ENCODE assay signal across 14 mouse cellular contexts in genomic region chr3:87833482-87833881, GRCm38 (mm10). TPM values are rescaled to one million over a fixed set of nuclear protein-coding genes. Genes with fewer than 3 reads are reported as not detected.
DNase-seq lines count a peak whose midpoint lies in the region; ATAC-seq and TF ChIP-seq lines count a peak whose summit lies in the region.
"Had no signal": no experiment of that assay in that cellular context is flagged by ENCODE, and none has a peak within 500 bp of the region (broad histone marks: within the 10 kb centered on the region; RNA-seq: fewer than 3 reads in every experiment).

No protein-coding gene starts in this region.

- no peak overlapping the region for H3K9ac ChIP-seq in heart, adult 2 months (ENCODE audit: low read depth, low read length)
- no peak overlapping the region for H3K9ac ChIP-seq in lung, postnatal 0 days (replicated peaks; ENCODE audit: low read depth)
- H3K9ac ChIP-seq: liver, embryonic 15.5 days; stomach, embryonic 15.5 days had no signal

- no peaks in the 10 kb centered on the region for H3K9me3 ChIP-seq in lung, postnatal 0 days (ENCODE audit: low read length)
- H3K9me3 ChIP-seq: liver, embryonic 15.5 days; megakaryocyte, embryonic 14.5 days; stomach, embryonic 15.5 days had no signal

- TF ChIP-seq CTCF in heart, adult 2 months (IDR thresholded peaks at IDR 0.05) = peak; percentile 29
- TF ChIP-seq CTCF in lung, postnatal 0 days (IDR thresholded peaks at IDR 0.05) = peak; percentile 29

- intact Hi-C loops in heart, adult 2 months (cut with DNase I) = no loop called here
- intact Hi-C loops in heart, postnatal 25 days (cut with DNase I) = no loop called here

- no peak for TF ChIP-seq POLR2A in heart, adult 2 months (IDR thresholded peaks at IDR 0.05; ENCODE audit: insufficient read depth, low read depth, low read length)

- TF ChIP-seq EP300 in heart, adult 2 months (IDR thresholded peaks at IDR 0.05; ENCODE audit: insufficient read depth, low read depth, low read length) = no peak
- no peak for TF ChIP-seq EP300 in lung, postnatal 0 days (IDR thresholded peaks at IDR 0.05)

- H3K4me3 ChIP-seq in heart, adult 2 months = no peak overlapping the region
- H3K4me3 ChIP-seq in lung, postnatal 0 days (ENCODE audit: low read depth, low read length) = no peak overlapping the region
- H3K4me3 ChIP-seq: liver, embryonic 15.5 days; megakaryocyte, embryonic 14.5 days; stomach, embryonic 15.5 days had no signal

- 58% methylated on average over 5 of the region's 5 CpGs for WGBS in heart, adult 2 months
- WGBS in lung, postnatal 0 days = 58% methylated on average over 5 of the region's 5 CpGs

- no peak for ATAC-seq in lung, postnatal 0 days

- H3K27me3 ChIP-seq in heart, adult 2 months (ENCODE audit: control insufficient read depth, insufficient read depth, low read length) = no peaks in the 10 kb centered on the region
- H3K27me3 ChIP-seq in lung, postnatal 0 days (replicated peaks; ENCODE audit: insufficient read depth, low read length) = no peaks in the 10 kb centered on the region
- H3K27me3 ChIP-seq: liver, embryonic 15.5 days; stomach, embryonic 15.5 days had no signal

- no peak overlapping the region for H3K27ac ChIP-seq in heart, adult 2 months
- H3K27ac ChIP-seq in lung, postnatal 0 days (ENCODE audit: low read length) = no peak overlapping the region
- H3K27ac ChIP-seq: liver, embryonic 15.5 days; stomach, embryonic 15.5 days had no signal

- no peak overlapping the region for H3K4me2 ChIP-seq in lung, postnatal 0 days (replicated peaks; ENCODE audit: low read depth, low read length)
- H3K4me2 ChIP-seq: liver, embryonic 15.5 days; stomach, embryonic 15.5 days had no signal

- H3K36me3 ChIP-seq in heart, adult 2 months (ENCODE audit: control insufficient read depth, insufficient read depth, low read length) = no peaks in the 10 kb centered on the region
- no peaks in the 10 kb centered on the region for H3K36me3 ChIP-seq in lung, postnatal 0 days (ENCODE audit: insufficient read depth, low read length)
- H3K36me3 ChIP-seq: liver, embryonic 15.5 days; stomach, embryonic 15.5 days had no signal

- H3K79me2 ChIP-seq in heart, adult 2 months (replicated peaks; ENCODE audit: control insufficient read depth, insufficient read depth, low read length) = no peaks in the 10 kb centered on the region

- DNase-seq in heart, adult 2 months = no peak
- no peak for DNase-seq in heart, postnatal 25 days (ENCODE audit: low spot score)
- DNase-seq in lung, postnatal 0 days (ENCODE audit: low spot score) = no peak
- no peak for DNase-seq in lung, postnatal 14 days
- DNase-seq in R1 (ENCODE audit: low read depth, low spot score) = peak; percentile 51
- peak; percentile 52 to 60 for DNase-seq in thymus, postnatal 36 days
- no peak for DNase-seq in Muller cell, postnatal 12 days (ENCODE audit: inconsistent ontology term)
- no peak for DNase-seq in left cerebral cortex, adult 8-10 months (ENCODE audit: low spot score in 2 of 2)
- DNase-seq: cerebellum, adult 11 months; kidney, postnatal 4 days had no signal

- H3K4me1 ChIP-seq in heart, adult 2 months (ENCODE audit: control insufficient read depth, insufficient read depth, low read length) = no peaks in the 10 kb centered on the region
- no peaks in the 10 kb centered on the region for H3K4me1 ChIP-seq in lung, postnatal 0 days (ENCODE audit: insufficient read depth, low read depth, low read length)
- H3K4me1 ChIP-seq: liver, embryonic 15.5 days; megakaryocyte, embryonic 14.5 days; stomach, embryonic 15.5 days had no signal

RNA-seq across cellular contexts. Expression of gene Pear1, which starts 9.4 kb away (rescaled TPM):
- 10 to 100 TPM; 17.1 to 18.7 TPM for total RNA-seq in heart, adult 2 months (2021)
- 42.5 and 45.0 TPM in 2 replicates for polyA plus RNA-seq in heart, adult 2 months (2012; rRNA removed)
- 10 to 100 TPM; 17.9 to 21.7 TPM for total RNA-seq in heart, postnatal 25 days (2021)
- 20.8 and 21.4 TPM in 2 replicates for polyA plus RNA-seq in lung, postnatal 0 days (2015; fragmentation: Nextera tagmentation; extraction: Ambion mirVana)
- 10 to 100 TPM in 1 of 4 experiments, 1 to 10 TPM in 3; 8.3 to 10.1 (median 9.5) TPM for total RNA-seq in left cerebral cortex, adult 8-10 months (2022)

RNA-seq across cellular contexts. Expression of gene Sh2d2a, which starts 13.1 kb away (rescaled TPM):
- total RNA-seq in heart, adult 2 months (2021) = under 1 TPM; 0.05 to 0.27 TPM
- polyA plus RNA-seq in heart, adult 2 months (2012; rRNA removed) = 0.41 and 0.70 TPM in 2 replicates
- under 1 TPM in 1 of 2 experiments, not detected in 1; 0.08 TPM for total RNA-seq in heart, postnatal 25 days (2021)
- 0.25 and 0.29 TPM in 2 replicates for polyA plus RNA-seq in lung, postnatal 0 days (2015; fragmentation: Nextera tagmentation; extraction: Ambion mirVana)
- total RNA-seq in left cerebral cortex, adult 8-10 months (2022) = not detected

RNA-seq across cellular contexts. Expression of gene Insrr, which starts 36.7 kb away (rescaled TPM):
- under 1 TPM in 1 of 2 experiments, not detected in 1; 0.05 TPM for total RNA-seq in heart, adult 2 months (2021)
- polyA plus RNA-seq in heart, adult 2 months (2012; rRNA removed) = 0.04 TPM in 1 of 2 replicates, not detected in the other
- total RNA-seq in heart, postnatal 25 days (2021) = under 1 TPM in 1 of 2 experiments, not detected in 1; 0.08 TPM
- polyA plus RNA-seq in lung, postnatal 0 days (2015; fragmentation: Nextera tagmentation; extraction: Ambion mirVana) = 0.02 and 0.12 TPM in 2 replicates
- total RNA-seq in left cerebral cortex, adult 8-10 months (2022) = 1 to 10 TPM in 2 of 4 experiments, under 1 TPM in 2; 0.66 to 1.6 (median 1.1) TPM
- polyA plus RNA-seq: heart, postnatal 0 days had no signal

RNA-seq across cellular contexts. Expression of gene Ntrk1, which starts 38.5 kb away (rescaled TPM):
- total RNA-seq in heart, adult 2 months (2021) = under 1 TPM; 0.14 to 0.16 TPM
- 0.38 and 0.57 TPM in 2 replicates for polyA plus RNA-seq in heart, adult 2 months (2012; rRNA removed)
- under 1 TPM; 0.17 to 0.18 TPM for total RNA-seq in heart, postnatal 25 days (2021)
- 4.1 and 4.2 TPM in 2 replicates for polyA plus RNA-seq in lung, postnatal 0 days (2015; fragmentation: Nextera tagmentation; extraction: Ambion mirVana)
- 1 to 10 TPM; 1.9 to 3.0 (median 2.5) TPM for total RNA-seq in left cerebral cortex, adult 8-10 months (2022)

RNA-seq across cellular contexts. Expression of gene Prcc, which starts 51.9 kb away (rescaled TPM):
- 10 to 100 TPM; 46.7 to 50.7 TPM for total RNA-seq in heart, adult 2 months (2021)
- 27.6 and 35.9 TPM in 2 replicates for polyA plus RNA-seq in heart, adult 2 months (2012; rRNA removed)
- 10 to 100 TPM; 48.3 to 50.7 TPM for total RNA-seq in heart, postnatal 25 days (2021)
- 9.7 and 9.8 TPM in 2 replicates for polyA plus RNA-seq in lung, postnatal 0 days (2015; fragmentation: Nextera tagmentation; extraction: Ambion mirVana)
- 10 to 100 TPM; 57.8 to 60.1 (median 58.8) TPM for total RNA-seq in left cerebral cortex, adult 8-10 months (2022)

Comparison
In these comparisons a context has a peak if more than half of its experiments do, and no peak if none do; other contexts are left out.
1. DNase-seq: peak in R1 (single experiment) and thymus, postnatal 36 days (2 of 2); none in heart, adult 2 months (0 of 2), heart, postnatal 25 days (single experiment), lung, postnatal 0 days (single experiment), lung, postnatal 14 days (single experiment), Muller cell, postnatal 12 days (single experiment) and left cerebral cortex, adult 8-10 months (0 of 2).